In the genomic region with DNA sequence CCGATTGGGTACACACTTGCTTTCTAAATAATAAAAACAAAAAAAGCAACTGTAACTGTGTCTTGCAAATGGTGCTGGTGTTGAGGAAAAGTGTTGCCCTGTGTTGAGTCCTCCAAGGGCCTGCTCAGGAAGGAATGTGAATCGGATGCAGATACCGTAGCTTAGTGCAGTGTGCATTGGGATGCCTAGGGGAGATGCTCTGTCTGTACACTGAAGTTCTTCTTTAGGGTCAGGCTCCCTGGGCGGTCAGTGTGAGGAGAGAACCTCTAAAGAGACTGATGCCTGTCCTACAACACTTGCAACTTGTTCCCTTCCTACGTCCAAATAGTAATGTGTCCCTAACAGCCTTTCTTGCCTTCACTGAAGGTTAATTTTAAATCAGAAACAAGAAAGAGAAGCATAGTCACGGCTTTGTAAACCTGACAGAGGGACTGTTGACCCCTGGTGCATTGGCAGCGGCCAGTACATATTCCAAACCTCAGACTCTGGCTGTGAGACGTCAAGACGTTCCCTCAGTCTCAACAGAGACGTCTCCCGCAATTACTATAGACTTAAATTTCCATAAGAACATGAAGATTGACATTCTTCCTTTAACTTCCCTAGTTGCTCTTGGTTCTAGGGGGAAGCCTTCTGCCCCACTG, we compare ENCODE assay signal across 5 mouse cellular contexts.
DNase-seq lines count a peak whose midpoint lies in the region; ATAC-seq and TF ChIP-seq lines count a peak whose summit lies in the region.
"Not testable (repeated sequence)": the region's sequence is repeated elsewhere in the genome, so short reads cannot be mapped to it uniquely, and the experiment has no call there.

No protein-coding gene starts in this region.

- peaks cover 76% of the 10 kb centered on the region for H3K36me3 ChIP-seq in hindbrain, embryonic 13.5 days
- H3K36me3 ChIP-seq in kidney, adult 2 months (ENCODE audit: control insufficient read depth, insufficient read depth, low read length), result not testable (repeated sequence)
- H3K36me3 ChIP-seq in kidney, embryonic 15.5 days, result peaks cover 86% of the 10 kb centered on the region

- peak; percentile 53 for DNase-seq in heart, adult 11 months
- DNase-seq in kidney, adult 2 months, result peak; percentile 68
- peak; percentile 22 for DNase-seq in kidney, postnatal 14 days

- H3K9me3 ChIP-seq in hindbrain, embryonic 13.5 days; kidney, embryonic 15.5 days (replicated peaks): not testable (repeated sequence)

- not testable (repeated sequence) for H3K4me3 ChIP-seq in hindbrain, embryonic 13.5 days; kidney, adult 2 months (ENCODE audit: insufficient read depth, low read depth, low read length); kidney, embryonic 15.5 days (replicated peaks)

- H3K27ac ChIP-seq in hindbrain, embryonic 13.5 days, result peak overlapping the region; percentile 40; the same call in 1 of the 2 replicates
- peak overlapping the region; percentile 66; the same call in 1 of the 2 replicates for H3K27ac ChIP-seq in kidney, adult 2 months (ENCODE audit: insufficient read depth, low read depth, low read length)
- H3K27ac ChIP-seq in kidney, embryonic 15.5 days, result peak overlapping the region; percentile 16; the same call in 1 of the 2 replicates

- H3K9ac ChIP-seq in hindbrain, embryonic 13.5 days; kidney, embryonic 15.5 days: not testable (repeated sequence)

- 82% methylated on average over 11 of the region's 11 CpGs for WGBS in hindbrain, embryonic 13.5 days
- WGBS in kidney, adult 2 months, result 66% methylated on average over 11 of the region's 11 CpGs
- WGBS in kidney, embryonic 15.5 days, result 87% methylated on average over 11 of the region's 11 CpGs

- not testable (repeated sequence) for H3K4me1 ChIP-seq in hindbrain, embryonic 13.5 days (replicated peaks); kidney, adult 2 months (ENCODE audit: control insufficient read depth, insufficient read depth, low read length); kidney, embryonic 15.5 days

- ATAC-seq in hindbrain, embryonic 13.5 days (ENCODE audit: low FRiP score); kidney, embryonic 15.5 days (replicated peaks; ENCODE audit: low FRiP score): not testable (repeated sequence)

- not testable (repeated sequence) for TF ChIP-seq POLR2A in kidney, adult 2 months (IDR thresholded peaks at IDR 0.05; ENCODE audit: low read depth, low read length)

- TF ChIP-seq CTCF in kidney, adult 2 months (conservative IDR thresholded peaks at IDR 0.05; ENCODE audit: insufficient read depth, insufficient read length, low read depth, low read length), result not testable (repeated sequence)

- not testable (repeated sequence) for H3K4me2 ChIP-seq in hindbrain, embryonic 13.5 days; kidney, embryonic 15.5 days

- not testable (repeated sequence) for H3K27me3 ChIP-seq in hindbrain, embryonic 13.5 days; kidney, adult 2 months (replicated peaks; ENCODE audit: control insufficient read depth, insufficient read depth, low read length); kidney, embryonic 15.5 days

Comparison
In these comparisons a context has a peak if more than half of its experiments do, and no peak if none do; other contexts are left out.
1. H3K27ac ChIP-seq: peak in every context shown above with its lines; median percentile 66 in kidney, adult 2 months; 40 in hindbrain, embryonic 13.5 days; 16 in kidney, embryonic 15.5 days.